Mouse (Mus musculus) T-cell, adult 2 months (primary cell): Measurements from ENCODE around the gene Olfr303.
"Not testable (repeated sequence)": the region's sequence is repeated elsewhere in the genome, so short reads cannot be mapped to it uniquely, and the experiment has no call there.

Source experiments
- DNase-seq: peaks from one replicate; pipeline ENCODE4 v3.0.0; 2022; ENCODE audit warnings: low spot score

Olfr303 gene

DNA sequence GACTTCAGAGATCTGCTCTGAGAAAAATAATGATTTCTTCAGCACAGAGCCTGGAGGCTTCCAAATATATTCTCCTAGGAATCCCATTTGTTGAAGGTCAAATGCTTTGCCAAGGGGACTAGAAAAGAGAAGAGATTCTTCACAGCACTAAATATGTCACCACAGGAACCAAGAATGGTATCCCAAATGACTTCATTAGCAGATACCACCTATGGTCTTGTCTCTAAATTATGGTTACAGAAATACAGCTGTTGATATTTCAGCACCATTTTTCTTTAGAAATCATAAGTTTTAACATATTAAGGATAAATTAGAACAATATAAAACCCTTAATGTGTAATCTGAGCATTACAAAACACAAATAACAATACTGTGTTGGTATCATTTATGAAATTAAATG, at the start of gene Olfr303:
Gene Olfr303, minus strand, starts transcription at position 101 of the 400 bp plus-strand sequence.
- DNase-seq = no peak

DNA sequence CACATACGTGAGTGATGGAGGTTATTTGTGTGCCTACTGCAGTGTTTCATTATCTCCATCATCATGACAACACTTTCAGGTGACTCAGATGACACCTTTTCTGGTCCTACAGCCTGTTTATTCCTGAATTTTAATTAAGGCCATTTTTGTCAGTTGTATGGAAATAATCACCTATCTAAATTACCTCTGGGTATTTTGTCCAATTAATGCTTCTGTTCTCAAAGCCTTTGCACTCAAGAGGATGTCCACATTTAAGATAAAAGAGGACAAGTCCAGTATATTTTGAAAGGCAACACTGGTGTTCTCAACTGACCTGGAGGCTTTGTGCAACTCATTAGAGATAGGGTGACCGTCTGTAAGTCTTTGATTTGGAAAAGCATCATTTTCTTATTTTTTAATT, 6.0 kb upstream of the Olfr303 start, which contains the start of gene Olfr301:
Gene Olfr301, plus strand, starts transcription at position 301 of the 400 bp plus-strand sequence.
- no peak for DNase-seq

DNA sequence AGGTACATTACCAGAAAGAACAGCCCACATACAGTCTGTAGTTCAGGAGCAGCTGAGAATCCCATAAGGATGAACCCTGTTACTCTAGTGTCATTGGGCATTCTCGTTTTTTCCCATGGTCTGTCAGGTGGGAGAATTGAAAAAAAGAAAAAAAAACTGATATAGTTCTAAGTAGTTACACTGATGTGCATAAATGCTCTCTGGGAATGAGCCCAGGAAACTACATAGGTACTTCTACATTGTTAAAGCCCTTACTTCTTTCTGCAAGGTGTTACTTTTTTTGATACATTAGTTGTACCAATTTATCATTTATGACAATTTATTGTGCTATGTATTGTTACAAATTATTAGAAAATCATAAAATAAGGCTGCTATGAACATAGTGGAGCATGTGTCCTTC, 11.0 kb downstream of the Olfr303 start, which contains the start of gene Olfr304:
Gene Olfr304, minus strand, starts transcription at position 101 of the 400 bp plus-strand sequence.
- no peak for DNase-seq

DNA sequence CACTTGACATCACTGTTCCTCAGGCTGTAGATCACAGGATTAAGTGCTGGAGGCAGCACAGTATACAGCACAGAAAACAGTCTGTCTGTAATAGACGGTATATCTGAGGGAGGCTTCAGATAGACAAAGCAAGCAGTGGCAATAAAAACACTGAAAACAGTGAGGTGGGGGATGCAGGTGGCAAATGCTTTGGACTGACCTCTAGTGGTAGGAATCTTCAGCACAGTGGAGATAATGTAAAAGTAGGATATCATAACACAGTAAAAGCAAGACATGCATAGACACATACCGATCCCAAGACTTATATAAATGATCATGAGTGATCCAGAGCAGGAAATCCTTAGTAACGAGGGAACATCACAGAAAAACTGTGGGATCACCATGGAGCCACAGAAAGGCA, 11.8 kb downstream of the Olfr303 start:
- no peak for DNase-seq

DNA sequence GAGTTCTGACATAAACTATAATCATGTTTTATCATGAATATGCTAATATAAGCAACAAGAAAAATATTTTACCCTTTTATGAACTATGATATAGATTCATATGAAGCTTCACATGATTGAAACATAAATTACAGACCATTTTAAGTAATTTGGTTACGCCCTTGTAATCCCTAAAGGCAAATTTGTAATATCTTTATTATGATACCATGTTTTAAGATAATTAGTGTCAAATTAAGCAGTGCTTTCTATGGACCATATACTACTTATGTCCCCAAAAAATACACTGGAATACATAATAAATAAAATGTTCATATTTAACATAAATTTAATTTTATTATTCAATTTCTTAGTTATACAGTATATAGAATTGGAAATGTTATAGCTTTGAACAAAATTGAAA, 30.8 kb downstream of the Olfr303 start, which contains the start of gene Olfr305:
Gene Olfr305, minus strand, starts transcription at position 101 of the 400 bp plus-strand sequence.
- no peak for DNase-seq

DNA sequence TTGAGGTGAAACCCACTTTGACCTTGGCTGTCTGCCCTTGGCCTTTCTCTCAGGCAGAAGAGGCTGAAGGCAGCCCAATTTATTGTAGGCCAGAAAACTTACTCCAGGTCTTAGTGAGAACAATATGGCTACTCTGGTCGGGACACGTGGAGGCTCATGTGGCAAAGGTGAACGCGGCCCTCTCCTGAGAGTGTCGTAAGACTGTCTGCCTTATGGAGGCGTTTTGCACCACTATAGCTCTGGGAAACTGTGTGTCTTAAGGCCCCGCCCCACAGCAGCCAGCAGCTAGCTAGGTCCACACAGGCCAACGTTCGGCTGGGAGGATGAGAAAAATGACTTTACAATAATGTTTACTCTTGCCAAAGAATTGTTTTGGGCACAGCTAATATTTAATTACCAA, 51.3 kb downstream of the Olfr303 start:
- DNase-seq = not testable (repeated sequence)

DNA sequence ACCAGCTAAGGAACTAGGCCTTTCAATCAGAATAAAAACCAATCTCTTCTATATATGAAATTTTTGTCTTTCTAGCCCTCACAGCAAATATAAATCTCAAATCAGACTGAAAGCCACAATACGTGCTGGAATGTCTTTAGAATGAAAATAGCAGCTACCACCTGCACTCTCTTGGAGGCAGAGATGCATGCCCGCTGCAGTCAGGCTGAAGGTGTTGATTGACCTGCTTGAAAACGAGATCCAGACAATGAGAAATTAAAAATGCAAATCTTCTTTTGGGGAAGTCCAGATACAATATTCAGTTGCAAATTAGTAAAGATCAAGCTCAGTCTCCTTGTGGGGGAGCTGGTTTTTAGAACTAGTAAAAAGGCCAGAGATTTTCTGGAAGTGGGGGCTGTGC, 53.3 kb downstream of the Olfr303 start:
- no peak for DNase-seq

DNA sequence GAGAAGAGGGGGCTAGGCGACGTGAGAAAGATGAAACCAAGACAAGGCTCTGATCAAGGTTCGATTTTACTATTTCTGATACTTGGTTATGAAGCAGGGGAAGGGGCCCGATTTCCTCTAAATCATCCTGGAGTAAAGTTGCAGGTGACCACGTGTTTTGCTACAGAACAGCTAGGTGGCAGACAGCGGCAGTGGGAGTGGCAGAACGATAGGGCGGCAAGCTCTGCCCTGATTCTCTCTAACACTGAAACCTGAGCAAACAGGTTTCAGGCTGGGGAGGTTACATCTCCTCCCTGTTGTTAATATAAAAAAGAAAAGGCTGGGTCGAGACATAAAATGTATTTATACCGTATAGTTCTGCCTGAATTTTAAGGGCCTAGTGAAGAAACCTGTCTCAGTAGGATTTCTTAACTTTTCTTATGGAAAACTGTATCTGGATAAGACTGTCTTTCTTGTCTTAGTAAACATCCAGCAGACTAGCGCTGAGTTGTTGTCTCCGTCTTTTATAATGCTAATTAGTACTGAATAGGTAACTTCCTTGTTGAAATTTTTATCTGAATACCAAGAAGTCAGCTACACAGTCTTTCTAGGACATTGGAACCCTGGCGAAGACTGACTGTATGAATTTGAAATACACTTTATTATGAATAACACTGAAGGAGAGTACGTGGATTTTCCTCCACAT, 54.6 kb downstream of the Olfr303 start:
- DNase-seq = no peak
